Mouse (Mus musculus): Measurements from ENCODE around the gene Tsc1.

GRCm38 (mm10) chr2:28596021-28596420, 45.0 kb upstream of the Tsc1 start:
- TF ChIP-seq GATA1 (IDR thresholded peaks at IDR 0.05; ENCODE audit: low read length): no peak
- TF ChIP-seq TAL1 (IDR thresholded peaks at IDR 0.05; ENCODE audit: low read length): peak; percentile 53
